Mouse (Mus musculus): Measurements from ENCODE around the gene Ptpn14.

- TF ChIP-seq CTCF (IDR thresholded peaks at IDR 0.05; ENCODE audit: low read depth) (no peak), EP300 (IDR thresholded peaks at IDR 0.05; ENCODE audit: low read depth) (no peak)
Measured at GRCm38 (mm10) chr1:189852456-189852855, 124.4 kb downstream of the Ptpn14 start.
